Mouse (Mus musculus): ENCODE results near the gene Tmem252.

DNA sequence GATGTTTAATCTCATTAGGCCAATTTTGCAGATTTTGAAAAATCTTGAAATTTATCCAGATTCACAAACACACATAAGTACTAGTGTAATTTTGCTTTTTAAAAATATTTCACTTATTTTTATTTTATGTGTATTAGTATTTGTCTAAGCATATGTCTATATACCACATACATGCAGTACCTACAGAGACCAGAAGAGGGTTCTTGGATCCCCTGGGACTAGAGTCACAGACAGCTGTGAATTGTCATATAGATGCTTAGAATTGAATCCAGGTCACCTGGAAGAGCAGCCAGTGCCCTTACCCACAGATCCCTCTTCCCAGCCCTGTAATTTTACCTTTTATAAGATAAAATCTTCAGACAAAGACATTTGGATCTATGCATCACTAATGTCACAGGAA lies 26.1 kb downstream of the Tmem252 start:
- TF ChIP-seq CTCF (IDR thresholded peaks at IDR 0.05; ENCODE audit: low read depth, low read length) (no peak), POLR2A (IDR thresholded peaks at IDR 0.05; ENCODE audit: borderline replicate concordance, low read depth, low read length) (no peak)
